Mouse (Mus musculus): ENCODE measurements around the gene Mrpl2. TPM values are rescaled to one million over a fixed set of nuclear protein-coding genes. Genes with fewer than 3 reads are reported as not detected.

Mrpl2 gene
- polyA plus RNA-seq, 1 experiment from 2014 or later: 137 TPM

GRCm38 (mm10) chr17:46629685-46630441, 16.2 kb upstream of the Mrpl2 start:
- no peaks in the 10 kb centered on the region for H3K27me3 ChIP-seq (ENCODE audit: poor library complexity, severe bottlenecking)
- no peaks in the 10 kb centered on the region for H3K9me3 ChIP-seq
- H3K27ac ChIP-seq: peak overlapping the region; percentile 96
- peaks cover 32% of the 10 kb centered on the region for H3K36me3 ChIP-seq (replicated peaks)
- 9% methylated on average over 12 of the region's 12 CpGs for WGBS
- H3K4me1 ChIP-seq: peaks cover 58% of the 10 kb centered on the region
- DNase-seq (ENCODE audit: extremely low spot score, low spot score): no peak
- H3K4me3 ChIP-seq: peak overlapping the region; percentile 90

- Histone ChIP-seq H3K27ac (peak overlapping the region; percentile 75), H3K27me3 (ENCODE audit: poor library complexity, severe bottlenecking) (no peaks in the 10 kb centered on the region), H3K9me3 (no peaks in the 10 kb centered on the region), H3K36me3 (replicated peaks) (peaks cover 60% of the 10 kb centered on the region), H3K4me3 (peak overlapping the region; percentile 22), H3K4me1 (peaks cover 13% of the 10 kb centered on the region)
- no peak for DNase-seq (ENCODE audit: extremely low spot score, low spot score)
- 28% methylated on average over 15 of the region's 15 CpGs for WGBS
Observed at GRCm38 (mm10) chr17:46636831-46637523, 9.1 kb upstream of the Mrpl2 start.

- H3K36me3 ChIP-seq (replicated peaks): peaks cover 41% of the 10 kb centered on the region
Observed at GRCm38 (mm10) chr17:46639929-46640328, 6.1 kb upstream of the Mrpl2 start.

GRCm38 (mm10) chr17:46642060-46642459, 4.0 kb upstream of the Mrpl2 start:
- H3K4me1 ChIP-seq: peaks cover 29% of the 10 kb centered on the region
- H3K27me3 ChIP-seq (ENCODE audit: poor library complexity, severe bottlenecking): no peaks in the 10 kb centered on the region
- DNase-seq (ENCODE audit: extremely low spot score, low spot score): no peak
- no peak overlapping the region for H3K4me3 ChIP-seq
- H3K27ac ChIP-seq: no peak overlapping the region
- WGBS: 91% methylated on average over 17 of the region's 17 CpGs
- peaks cover 32% of the 10 kb centered on the region for H3K36me3 ChIP-seq (replicated peaks)
- no peaks in the 10 kb centered on the region for H3K9me3 ChIP-seq

More at GRCm38 (mm10) chr17:46639929-46640328, 6.1 kb upstream of the Mrpl2 start:
- Histone ChIP-seq H3K4me1 (peaks cover 23% of the 10 kb centered on the region), H3K9me3 (no peaks in the 10 kb centered on the region), H3K27me3 (ENCODE audit: poor library complexity, severe bottlenecking) (no peaks in the 10 kb centered on the region), H3K4me3 (0 out of 2 replicates have a peak overlapping the region, but pooled peaks have one; percentile 2), H3K27ac (no peak overlapping the region)
- WGBS: 75% methylated on average over 9 of the region's 9 CpGs
- DNase-seq (ENCODE audit: extremely low spot score, low spot score): no peak

- Histone ChIP-seq H3K4me1 (peaks cover 32% of the 10 kb centered on the region), H3K4me3 (peak overlapping the region; percentile 87; the same call in 1 of the 2 replicates), H3K27me3 (ENCODE audit: poor library complexity, severe bottlenecking) (no peaks in the 10 kb centered on the region), H3K27ac (no peak overlapping the region), H3K9me3 (no peaks in the 10 kb centered on the region), H3K36me3 (replicated peaks) (peaks cover 46% of the 10 kb centered on the region)
- 89% methylated on average over 12 of the region's 12 CpGs for WGBS
- no peak for DNase-seq (ENCODE audit: extremely low spot score, low spot score)
Observed at GRCm38 (mm10) chr17:46644152-46644805, 1.8 kb upstream of the Mrpl2 start.

GRCm38 (mm10) chr17:46644916-46645475, 1.0 kb upstream of the Mrpl2 start:
- Histone ChIP-seq H3K27ac (peak overlapping the region; percentile 92), H3K4me3 (peak overlapping the region; percentile 87), H3K4me1 (peaks cover 34% of the 10 kb centered on the region), H3K9me3 (no peaks in the 10 kb centered on the region), H3K36me3 (replicated peaks) (peaks cover 40% of the 10 kb centered on the region), H3K27me3 (ENCODE audit: poor library complexity, severe bottlenecking) (no peaks in the 10 kb centered on the region)
- WGBS: 7% methylated on average over 11 of the region's 11 CpGs
- DNase-seq (ENCODE audit: extremely low spot score, low spot score): no peak

GRCm38 (mm10) chr17:46646322-46646662, 263 bp downstream of the Mrpl2 start:
- Histone ChIP-seq H3K36me3 (replicated peaks) (peaks cover 27% of the 10 kb centered on the region), H3K27ac (peak overlapping the region; percentile 92), H3K4me3 (peak overlapping the region; percentile 87), H3K27me3 (ENCODE audit: poor library complexity, severe bottlenecking) (no peaks in the 10 kb centered on the region), H3K4me1 (peaks cover 46% of the 10 kb centered on the region), H3K9me3 (no peaks in the 10 kb centered on the region)
- under 1% methylated on average over 19 of the region's 19 CpGs for WGBS
- no peak for DNase-seq (ENCODE audit: extremely low spot score, low spot score)

DNA sequence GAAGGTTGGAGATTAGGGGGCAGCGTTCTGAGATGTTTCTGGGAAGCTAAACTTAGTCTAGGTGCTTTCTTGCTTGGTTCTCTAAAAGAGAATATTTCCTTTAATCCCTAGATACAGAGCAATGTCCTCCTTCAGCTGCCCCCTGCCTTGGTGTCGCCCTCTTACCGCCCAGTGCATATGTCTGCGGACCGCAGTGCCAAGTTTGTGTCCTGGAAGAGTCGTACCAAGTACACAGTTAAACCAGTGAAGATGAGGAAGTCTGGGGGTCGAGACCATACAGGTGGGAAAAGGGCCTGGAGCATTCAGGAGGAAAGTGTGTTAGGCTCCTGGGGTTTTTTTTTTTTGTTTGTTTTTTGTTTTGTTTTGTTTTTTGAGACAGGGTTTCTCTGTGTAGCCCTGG, 1.2 kb downstream of the Mrpl2 start:
- peaks cover 56% of the 10 kb centered on the region for H3K4me1 ChIP-seq

GRCm38 (mm10) chr17:46648436-46648835, 2.4 kb downstream of the Mrpl2 start:
- H3K27me3 ChIP-seq (ENCODE audit: poor library complexity, severe bottlenecking): no peaks in the 10 kb centered on the region
- no peaks in the 10 kb centered on the region for H3K9me3 ChIP-seq
- H3K36me3 ChIP-seq (replicated peaks): peaks cover 35% of the 10 kb centered on the region
- no peak overlapping the region for H3K4me3 ChIP-seq
- H3K27ac ChIP-seq: no peak overlapping the region
- WGBS: 90% methylated on average over 9 of the region's 9 CpGs
- DNase-seq (ENCODE audit: extremely low spot score, low spot score): no peak
- peaks cover 62% of the 10 kb centered on the region for H3K4me1 ChIP-seq

More for the DNA sequence above, 1.2 kb downstream of the Mrpl2 start:
- Histone ChIP-seq H3K4me3 (peak overlapping the region; percentile 87), H3K27me3 (ENCODE audit: poor library complexity, severe bottlenecking) (no peaks in the 10 kb centered on the region), H3K9me3 (no peaks in the 10 kb centered on the region), H3K36me3 (replicated peaks) (peaks cover 23% of the 10 kb centered on the region), H3K27ac (no peak overlapping the region)
- no peak for DNase-seq (ENCODE audit: extremely low spot score, low spot score)
- WGBS: 89% methylated on average over 7 of the region's 7 CpGs

DNA sequence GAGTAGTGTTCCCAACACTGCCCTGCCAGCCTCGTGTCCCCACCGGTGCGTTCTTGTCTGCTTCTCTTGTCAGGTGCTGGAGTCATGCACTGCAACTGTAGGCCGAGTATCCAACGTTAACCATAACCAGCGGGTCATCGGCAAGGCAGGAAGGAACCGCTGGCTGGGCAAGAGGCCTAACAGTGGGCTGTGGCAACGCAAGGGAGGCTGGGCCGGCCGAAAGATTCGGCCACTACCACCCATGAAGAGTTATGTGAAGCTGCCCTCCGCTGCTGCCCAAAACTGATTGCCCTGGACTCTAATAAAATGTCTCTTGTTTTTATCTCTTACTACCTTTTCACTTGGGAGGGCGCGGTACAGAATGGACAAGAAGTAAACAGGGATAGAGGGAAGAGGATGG, 3.8 kb downstream of the Mrpl2 start:
- peaks cover 54% of the 10 kb centered on the region for H3K4me1 ChIP-seq
- H3K4me3 ChIP-seq: peak overlapping the region; percentile 72
- H3K27me3 ChIP-seq (ENCODE audit: poor library complexity, severe bottlenecking): no peaks in the 10 kb centered on the region
- H3K27ac ChIP-seq: peak overlapping the region; percentile 96
- peaks cover 49% of the 10 kb centered on the region for H3K36me3 ChIP-seq (replicated peaks)
- 40% methylated on average over 15 of the region's 15 CpGs for WGBS
- no peaks in the 10 kb centered on the region for H3K9me3 ChIP-seq
- DNase-seq (ENCODE audit: extremely low spot score, low spot score): no peak

DNA sequence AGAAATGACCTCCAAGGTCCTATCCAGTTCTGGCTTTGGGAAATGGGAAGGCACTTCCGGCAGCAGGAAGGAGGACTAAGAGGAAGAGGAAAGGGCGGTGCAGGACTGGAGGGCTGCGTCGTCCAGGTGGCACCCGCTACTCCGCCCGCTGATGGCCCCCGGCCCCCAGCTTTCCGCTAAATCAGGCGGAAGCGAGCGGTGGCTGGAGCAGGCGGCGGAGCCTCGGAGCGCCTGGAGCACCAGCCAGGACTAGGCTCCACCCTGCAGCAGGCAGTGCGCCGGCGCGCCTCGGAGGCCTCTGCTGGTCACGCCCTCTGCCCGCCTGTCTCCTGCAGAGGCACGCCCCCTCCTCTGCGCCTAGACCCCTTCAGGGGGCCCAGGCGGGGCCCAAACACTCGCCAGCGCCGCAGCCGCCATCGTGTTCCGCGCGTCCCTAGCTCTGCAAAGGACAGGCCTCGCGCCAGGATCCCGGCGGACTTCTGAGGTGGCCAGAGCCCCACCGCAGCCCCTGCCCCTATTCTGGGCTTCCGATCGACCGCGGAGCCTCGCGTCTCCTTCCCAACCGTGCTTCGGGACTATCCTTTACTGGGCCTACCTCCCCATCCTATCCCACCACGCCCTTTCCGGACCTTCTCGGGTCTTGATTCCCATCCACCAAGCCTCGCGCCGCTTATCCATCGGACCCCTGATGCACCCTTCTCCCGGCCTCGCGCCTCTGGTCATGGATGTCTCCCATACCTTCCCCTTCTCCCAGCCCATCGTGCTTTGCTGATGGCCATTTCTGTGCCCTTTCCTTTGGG, 4.4 kb downstream of the Mrpl2 start, which contains the start of gene Cul7:
Cul7 (plus strand) TSS at position 106 of the 800 bp plus-strand sequence.
- H3K4me1 ChIP-seq: peaks cover 48% of the 10 kb centered on the region
- H3K9me3 ChIP-seq: no peaks in the 10 kb centered on the region
- peak; percentile 90 for DNase-seq (ENCODE audit: extremely low spot score, low spot score)
- peak within 1 kb of the TSS; percentile 72 for H3K4me3 ChIP-seq
- H3K36me3 ChIP-seq (replicated peaks): peaks cover 54% of the 10 kb centered on the region
- under 1% methylated on average over 58 of the region's 58 CpGs for WGBS
- peak within 1 kb of the TSS; percentile 96 for H3K27ac ChIP-seq
- no peaks in the 10 kb centered on the region for H3K27me3 ChIP-seq (ENCODE audit: poor library complexity, severe bottlenecking)

GRCm38 (mm10) chr17:46651292-46651691, 5.3 kb downstream of the Mrpl2 start:
- Histone ChIP-seq H3K27ac (peak overlapping the region; percentile 96), H3K4me1 (peaks cover 47% of the 10 kb centered on the region), H3K36me3 (replicated peaks) (peaks cover 62% of the 10 kb centered on the region), H3K4me3 (peak overlapping the region; percentile 72), H3K27me3 (ENCODE audit: poor library complexity, severe bottlenecking) (no peaks in the 10 kb centered on the region), H3K9me3 (no peaks in the 10 kb centered on the region)
- 81% methylated on average over 17 of the region's 17 CpGs for whole genome bisulfite sequencing
- DNase-seq (ENCODE audit: extremely low spot score, low spot score): no peak

All from forebrain, embryonic 10.5 days (tissue).